Mouse (Mus musculus) retina, postnatal 7 days (tissue): ENCODE measurements around the gene Hmgn2.
A peak's percentile ranks its signal among the peaks of the same experiment; 100 is the strongest.

ENCODE experiments used
- DNase-seq: peaks from one replicate; pipeline ENCODE4 v3.0.0-alpha.2; 2012; ENCODE audit warnings: low read depth, low spot score

The Hmgn2 gene

GRCm38 (mm10) chr4:133978021-133978711 lies 9.7 kb upstream of the Hmgn2 start:
- no peak for DNase-seq

- DNase-seq, result no peak
These were observed 3.3 kb upstream of the Hmgn2 start for GRCm38 (mm10) chr4:133971741-133972140.

- no peak for DNase-seq
These were observed 2.4 kb upstream of the Hmgn2 start for GRCm38 (mm10) chr4:133970876-133971275.

GRCm38 (mm10) chr4:133970196-133970595 lies 1.7 kb upstream of the Hmgn2 start:
- DNase-seq, result peak; percentile 86

- DNase-seq, result no peak
These were observed 792 bp upstream of the Hmgn2 start for GRCm38 (mm10) chr4:133969114-133969770.

- DNase-seq, result peak; percentile 93
These were observed 642 bp downstream of the Hmgn2 start for GRCm38 (mm10) chr4:133967866-133968149.

- peak; percentile 94 for DNase-seq
These were observed 1.1 kb downstream of the Hmgn2 start for GRCm38 (mm10) chr4:133967138-133967865.

GRCm38 (mm10) chr4:133966271-133966940 lies 2.0 kb downstream of the Hmgn2 start:
- no peak for DNase-seq

GRCm38 (mm10) chr4:133962566-133962965 lies 5.9 kb downstream of the Hmgn2 start:
- no peak for DNase-seq

- no peak for DNase-seq
These were observed 9.6 kb downstream of the Hmgn2 start for GRCm38 (mm10) chr4:133958884-133959283.

GRCm38 (mm10) chr4:133956358-133956757 lies 12.1 kb downstream of the Hmgn2 start:
- no peak for DNase-seq

- no peak for DNase-seq
These were observed 21.7 kb downstream of the Hmgn2 start for GRCm38 (mm10) chr4:133946736-133947135.

GRCm38 (mm10) chr4:133943791-133944190 lies 24.7 kb downstream of the Hmgn2 start:
- no peak for DNase-seq

- no peak for DNase-seq
These were observed 25.8 kb downstream of the Hmgn2 start for GRCm38 (mm10) chr4:133942679-133943078.

GRCm38 (mm10) chr4:133941576-133941975 lies 26.9 kb downstream of the Hmgn2 start:
- DNase-seq, result no peak

- no peak for DNase-seq
These were observed 27.8 kb downstream of the Hmgn2 start for GRCm38 (mm10) chr4:133940386-133941260.

- DNase-seq, result no peak
These were observed 30.4 kb downstream of the Hmgn2 start for GRCm38 (mm10) chr4:133938077-133938476.

GRCm38 (mm10) chr4:133931785-133932184 lies 36.7 kb downstream of the Hmgn2 start:
- DNase-seq, result no peak

- no peak for DNase-seq
These were observed 37.1 kb downstream of the Hmgn2 start for GRCm38 (mm10) chr4:133931349-133931748.

GRCm38 (mm10) chr4:133929278-133929670 lies 39.2 kb downstream of the Hmgn2 start:
- no peak for DNase-seq

GRCm38 (mm10) chr4:133928576-133929277 lies 39.7 kb downstream of the Hmgn2 start:
- DNase-seq, result no peak
